Mouse (Mus musculus): ENCODE measurements around the gene Acsl1. TPM values are rescaled to one million over a fixed set of nuclear protein-coding genes. Genes with fewer than 3 reads are reported as not detected.

Gene Acsl1
- polyA plus RNA-seq, 1 experiment = 13.2 TPM

GRCm38 (mm10) chr8:46433656-46434055, 37.2 kb upstream of the Acsl1 start:
- DNase-seq (ENCODE audit: low read depth in 1 of 2, low spot score in 2 of 2) = no peak

GRCm38 (mm10) chr8:46438491-46438890, 32.3 kb upstream of the Acsl1 start:
- no peak for DNase-seq (ENCODE audit: low read depth in 1 of 2, low spot score in 2 of 2)
- TF ChIP-seq CTCF (IDR thresholded peaks at IDR 0.05; ENCODE audit: extremely low read depth, insufficient read depth, insufficient read length, insufficient replicate concordance) = no peak
- no peak for TF ChIP-seq POLR2A (IDR thresholded peaks at IDR 0.05; ENCODE audit: low read depth, low read length)
- WGBS = 79% methylated on average over 10 of the region's 10 CpGs
- Histone ChIP-seq H3K4me1 (ENCODE audit: control insufficient read depth, insufficient read depth, insufficient read length) (0 out of 2 replicates have a peak, but pooled peaks cover 3% of the 10 kb centered on the region), H3K27ac (ENCODE audit: insufficient read depth, low read length) (no peak overlapping the region), H3K36me3 (ENCODE audit: control insufficient read depth, insufficient read depth, low read length) (no peaks in the 10 kb centered on the region), H3K4me3 (ENCODE audit: extremely low read depth, insufficient read depth, insufficient read length) (no peak overlapping the region), H3K27me3 (ENCODE audit: control insufficient read depth, insufficient read depth, low read length) (no peaks in the 10 kb centered on the region)

More at GRCm38 (mm10) chr8:46433656-46434055, 37.2 kb upstream of the Acsl1 start:
- 38% methylated on average over 1 of the region's 1 CpGs for WGBS
- 0 out of 2 replicates have a peak, but pooled peaks cover 3% of the 10 kb centered on the region for H3K4me1 ChIP-seq (ENCODE audit: control insufficient read depth, insufficient read depth, insufficient read length)
- H3K27me3 ChIP-seq (ENCODE audit: control insufficient read depth, insufficient read depth, low read length) = no peaks in the 10 kb centered on the region
- no peak overlapping the region for H3K27ac ChIP-seq (ENCODE audit: insufficient read depth, low read length)
- no peaks in the 10 kb centered on the region for H3K36me3 ChIP-seq (ENCODE audit: control insufficient read depth, insufficient read depth, low read length)
- TF ChIP-seq POLR2A (IDR thresholded peaks at IDR 0.05; ENCODE audit: low read depth, low read length) (no peak), CTCF (IDR thresholded peaks at IDR 0.05; ENCODE audit: extremely low read depth, insufficient read depth, insufficient read length, insufficient replicate concordance) (no peak)
- H3K4me3 ChIP-seq (ENCODE audit: extremely low read depth, insufficient read depth, insufficient read length) = no peak overlapping the region

- Histone ChIP-seq H3K27ac (ENCODE audit: insufficient read depth, low read length) (no peak overlapping the region), H3K4me1 (ENCODE audit: control insufficient read depth, insufficient read depth, insufficient read length) (no peaks in the 10 kb centered on the region), H3K4me3 (ENCODE audit: extremely low read depth, insufficient read depth, insufficient read length) (no peak overlapping the region), H3K36me3 (ENCODE audit: control insufficient read depth, insufficient read depth, low read length) (no peaks in the 10 kb centered on the region), H3K27me3 (ENCODE audit: control insufficient read depth, insufficient read depth, low read length) (no peaks in the 10 kb centered on the region)
- no peak for DNase-seq (ENCODE audit: low read depth in 1 of 2, low spot score in 2 of 2)
- TF ChIP-seq POLR2A (IDR thresholded peaks at IDR 0.05; ENCODE audit: low read depth, low read length) = no peak
- no peak for TF ChIP-seq CTCF (IDR thresholded peaks at IDR 0.05; ENCODE audit: extremely low read depth, insufficient read depth, insufficient read length, insufficient replicate concordance)
- WGBS = 83% methylated on average over 12 of the region's 12 CpGs
Measured at GRCm38 (mm10) chr8:46445964-46446915, 24.6 kb upstream of the Acsl1 start.

- 90% methylated on average over 6 of the region's 6 CpGs for WGBS
- Histone ChIP-seq H3K4me1 (ENCODE audit: control insufficient read depth, insufficient read depth, insufficient read length) (no peaks in the 10 kb centered on the region), H3K4me3 (ENCODE audit: extremely low read depth, insufficient read depth, insufficient read length) (no peak overlapping the region), H3K27me3 (ENCODE audit: control insufficient read depth, insufficient read depth, low read length) (no peaks in the 10 kb centered on the region), H3K27ac (ENCODE audit: insufficient read depth, low read length) (no peak overlapping the region), H3K36me3 (ENCODE audit: control insufficient read depth, insufficient read depth, low read length) (no peaks in the 10 kb centered on the region)
- TF ChIP-seq POLR2A (IDR thresholded peaks at IDR 0.05; ENCODE audit: low read depth, low read length) (no peak), CTCF (IDR thresholded peaks at IDR 0.05; ENCODE audit: extremely low read depth, insufficient read depth, insufficient read length, insufficient replicate concordance) (no peak)
- DNase-seq (ENCODE audit: low read depth in 1 of 2, low spot score in 2 of 2) = no peak
Measured at GRCm38 (mm10) chr8:46447334-46447733, 23.5 kb upstream of the Acsl1 start.

- WGBS = 85% methylated on average over 5 of the region's 5 CpGs
- no peaks in the 10 kb centered on the region for H3K4me1 ChIP-seq (ENCODE audit: control insufficient read depth, insufficient read depth, insufficient read length)
- no peaks in the 10 kb centered on the region for H3K36me3 ChIP-seq (ENCODE audit: control insufficient read depth, insufficient read depth, low read length)
- no peak for DNase-seq (ENCODE audit: low read depth in 1 of 2, low spot score in 2 of 2)
- H3K27me3 ChIP-seq (ENCODE audit: control insufficient read depth, insufficient read depth, low read length) = no peaks in the 10 kb centered on the region
- TF ChIP-seq CTCF (IDR thresholded peaks at IDR 0.05; ENCODE audit: extremely low read depth, insufficient read depth, insufficient read length, insufficient replicate concordance) = no peak
- no peak for TF ChIP-seq POLR2A (IDR thresholded peaks at IDR 0.05; ENCODE audit: low read depth, low read length)
- no peak overlapping the region for H3K27ac ChIP-seq (ENCODE audit: insufficient read depth, low read length)
- no peak overlapping the region for H3K4me3 ChIP-seq (ENCODE audit: extremely low read depth, insufficient read depth, insufficient read length)
Measured at GRCm38 (mm10) chr8:46448606-46449005, 22.2 kb upstream of the Acsl1 start.

- no peak overlapping the region for H3K4me3 ChIP-seq (ENCODE audit: extremely low read depth, insufficient read depth, insufficient read length)
- WGBS = 81% methylated on average over 4 of the region's 4 CpGs
- H3K36me3 ChIP-seq (ENCODE audit: control insufficient read depth, insufficient read depth, low read length) = no peaks in the 10 kb centered on the region
- H3K27me3 ChIP-seq (ENCODE audit: control insufficient read depth, insufficient read depth, low read length) = no peaks in the 10 kb centered on the region
- no peak for TF ChIP-seq POLR2A (IDR thresholded peaks at IDR 0.05; ENCODE audit: low read depth, low read length)
- no peak for TF ChIP-seq CTCF (IDR thresholded peaks at IDR 0.05; ENCODE audit: extremely low read depth, insufficient read depth, insufficient read length, insufficient replicate concordance)
- H3K4me1 ChIP-seq (ENCODE audit: control insufficient read depth, insufficient read depth, insufficient read length) = no peaks in the 10 kb centered on the region
- no peak overlapping the region for H3K27ac ChIP-seq (ENCODE audit: insufficient read depth, low read length)
- no peak for DNase-seq (ENCODE audit: low read depth in 1 of 2, low spot score in 2 of 2)
Measured at GRCm38 (mm10) chr8:46449063-46449462, 21.8 kb upstream of the Acsl1 start.

All from spleen, adult 2 months (tissue).